Mouse (Mus musculus): Measurements from ENCODE around the gene Sema3b. TPM values are rescaled to one million over a fixed set of nuclear protein-coding genes. Genes with fewer than 3 reads are reported as not detected.

The Sema3b gene
- polyA plus RNA-seq, 1 experiment from 2014 or later: 11.0 TPM

GRCm38 (mm10) chr9:107601275-107601674 lies 7.8 kb downstream of the Sema3b start:
- Histone ChIP-seq H3K36me3 (ENCODE audit: control insufficient read depth, insufficient read depth) (no peaks in the 10 kb centered on the region), H3K27ac (ENCODE audit: low read length) (no peak overlapping the region), H3K27me3 (ENCODE audit: control insufficient read depth, insufficient read depth, low read length) (no peaks in the 10 kb centered on the region), H3K4me1 (ENCODE audit: control insufficient read depth, insufficient read depth, low read length) (peaks cover 18% of the 10 kb centered on the region), H3K9ac (ENCODE audit: low read length) (no peak overlapping the region), H3K4me2 (ENCODE audit: low read depth, low read length) (no peak overlapping the region), H3K4me3 (ENCODE audit: low read length) (no peak overlapping the region), H3K9me3 (replicated peaks; ENCODE audit: control insufficient read depth, low read length) (no peaks in the 10 kb centered on the region)
- whole genome bisulfite sequencing: 82% methylated on average over 11 of the region's 11 CpGs
- ATAC-seq (replicated peaks; ENCODE audit: extremely low read depth, insufficient read depth, low FRiP score): no peak

- Histone ChIP-seq H3K9me3 (replicated peaks; ENCODE audit: control insufficient read depth, low read length) (no peaks in the 10 kb centered on the region), H3K4me1 (ENCODE audit: control insufficient read depth, insufficient read depth, low read length) (peaks cover 16% of the 10 kb centered on the region), H3K4me3 (ENCODE audit: low read length) (no peak overlapping the region), H3K27me3 (ENCODE audit: control insufficient read depth, insufficient read depth, low read length) (no peaks in the 10 kb centered on the region), H3K9ac (ENCODE audit: low read length) (no peak overlapping the region), H3K4me2 (ENCODE audit: low read depth, low read length) (no peak overlapping the region), H3K27ac (ENCODE audit: low read length) (no peak overlapping the region), H3K36me3 (ENCODE audit: control insufficient read depth, insufficient read depth) (no peaks in the 10 kb centered on the region)
- ATAC-seq (replicated peaks; ENCODE audit: extremely low read depth, insufficient read depth, low FRiP score): no peak
- 75% methylated on average over 12 of the region's 12 CpGs for WGBS
These were observed 8.3 kb downstream of the Sema3b start for GRCm38 (mm10) chr9:107600745-107601144.

GRCm38 (mm10) chr9:107599842-107600241 lies 9.2 kb downstream of the Sema3b start:
- WGBS: 68% methylated on average over 14 of the region's 14 CpGs
- Histone ChIP-seq H3K36me3 (ENCODE audit: control insufficient read depth, insufficient read depth) (no peaks in the 10 kb centered on the region), H3K4me2 (ENCODE audit: low read depth, low read length) (no peak overlapping the region), H3K27me3 (ENCODE audit: control insufficient read depth, insufficient read depth, low read length) (no peaks in the 10 kb centered on the region), H3K4me3 (ENCODE audit: low read length) (no peak overlapping the region), H3K9me3 (replicated peaks; ENCODE audit: control insufficient read depth, low read length) (no peaks in the 10 kb centered on the region), H3K27ac (ENCODE audit: low read length) (no peak overlapping the region), H3K9ac (ENCODE audit: low read length) (no peak overlapping the region), H3K4me1 (ENCODE audit: control insufficient read depth, insufficient read depth, low read length) (peaks cover 15% of the 10 kb centered on the region)
- ATAC-seq (replicated peaks; ENCODE audit: extremely low read depth, insufficient read depth, low FRiP score): no peak

- Histone ChIP-seq H3K27me3 (ENCODE audit: control insufficient read depth, insufficient read depth, low read length) (no peaks in the 10 kb centered on the region), H3K4me2 (ENCODE audit: low read depth, low read length) (no peak overlapping the region)
These were observed 9.6 kb downstream of the Sema3b start for GRCm38 (mm10) chr9:107599433-107599832.

GRCm38 (mm10) chr9:107598385-107598784 lies 10.6 kb downstream of the Sema3b start:
- Histone ChIP-seq H3K4me3 (ENCODE audit: low read length) (no peak overlapping the region), H3K9ac (ENCODE audit: low read length) (no peak overlapping the region), H3K27me3 (ENCODE audit: control insufficient read depth, insufficient read depth, low read length) (no peaks in the 10 kb centered on the region), H3K4me1 (ENCODE audit: control insufficient read depth, insufficient read depth, low read length) (peaks cover 23% of the 10 kb centered on the region), H3K36me3 (ENCODE audit: control insufficient read depth, insufficient read depth) (peaks cover 8% of the 10 kb centered on the region), H3K27ac (ENCODE audit: low read length) (no peak overlapping the region), H3K4me2 (ENCODE audit: low read depth, low read length) (no peak overlapping the region), H3K9me3 (replicated peaks; ENCODE audit: control insufficient read depth, low read length) (no peaks in the 10 kb centered on the region)
- 75% methylated on average over 5 of the region's 5 CpGs for WGBS
- no peak for ATAC-seq (replicated peaks; ENCODE audit: extremely low read depth, insufficient read depth, low FRiP score)

More at GRCm38 (mm10) chr9:107599433-107599832, 9.6 kb downstream of the Sema3b start:
- Histone ChIP-seq H3K27ac (ENCODE audit: low read length) (no peak overlapping the region), H3K4me3 (ENCODE audit: low read length) (no peak overlapping the region), H3K9ac (ENCODE audit: low read length) (no peak overlapping the region), H3K36me3 (ENCODE audit: control insufficient read depth, insufficient read depth) (no peaks in the 10 kb centered on the region; the same call in 1 of the 2 replicates), H3K4me1 (ENCODE audit: control insufficient read depth, insufficient read depth, low read length) (peaks cover 13% of the 10 kb centered on the region), H3K9me3 (replicated peaks; ENCODE audit: control insufficient read depth, low read length) (no peaks in the 10 kb centered on the region)
- WGBS: 86% methylated on average over 9 of the region's 9 CpGs
- no peak for ATAC-seq (replicated peaks; ENCODE audit: extremely low read depth, insufficient read depth, low FRiP score)

- Histone ChIP-seq H3K4me1 (ENCODE audit: control insufficient read depth, insufficient read depth, low read length) (peaks cover 31% of the 10 kb centered on the region), H3K4me3 (ENCODE audit: low read length) (peak overlapping the region; percentile 52), H3K4me2 (ENCODE audit: low read depth, low read length) (peak overlapping the region; percentile 76), H3K9me3 (replicated peaks; ENCODE audit: control insufficient read depth, low read length) (no peaks in the 10 kb centered on the region), H3K36me3 (ENCODE audit: control insufficient read depth, insufficient read depth) (peaks cover 17% of the 10 kb centered on the region), H3K27ac (ENCODE audit: low read length) (peak overlapping the region; percentile 96), H3K9ac (ENCODE audit: low read length) (peak overlapping the region; percentile 79), H3K27me3 (ENCODE audit: control insufficient read depth, insufficient read depth, low read length) (no peaks in the 10 kb centered on the region)
- ATAC-seq (replicated peaks; ENCODE audit: extremely low read depth, insufficient read depth, low FRiP score): peak; percentile 84
- 53% methylated on average over 11 of the region's 11 CpGs for WGBS
These were observed 12.1 kb downstream of the Sema3b start for GRCm38 (mm10) chr9:107596619-107597569.

GRCm38 (mm10) chr9:107594281-107595062 lies 14.6 kb downstream of the Sema3b start:
- no peak overlapping the region for H3K4me3 ChIP-seq (ENCODE audit: low read length)
- H3K4me2 ChIP-seq (ENCODE audit: low read depth, low read length): no peak overlapping the region
- H3K4me1 ChIP-seq (ENCODE audit: control insufficient read depth, insufficient read depth, low read length): peaks cover 51% of the 10 kb centered on the region
- H3K9me3 ChIP-seq (replicated peaks; ENCODE audit: control insufficient read depth, low read length): no peaks in the 10 kb centered on the region
- WGBS: 78% methylated on average over 8 of the region's 8 CpGs
- no peak for ATAC-seq (replicated peaks; ENCODE audit: extremely low read depth, insufficient read depth, low FRiP score)
- H3K9ac ChIP-seq (ENCODE audit: low read length): peak overlapping the region; percentile 16; the same call in 1 of the 2 replicates
- H3K27ac ChIP-seq (ENCODE audit: low read length): peak overlapping the region; percentile 37; the same call in 1 of the 2 replicates
- H3K36me3 ChIP-seq (ENCODE audit: control insufficient read depth, insufficient read depth): peaks cover 28% of the 10 kb centered on the region
- H3K27me3 ChIP-seq (ENCODE audit: control insufficient read depth, insufficient read depth, low read length): no peaks in the 10 kb centered on the region

- H3K4me1 ChIP-seq (ENCODE audit: control insufficient read depth, insufficient read depth, low read length): peaks cover 62% of the 10 kb centered on the region
- 0 out of 2 replicates have a peak, but pooled peaks have one; percentile 24 for ATAC-seq (replicated peaks; ENCODE audit: extremely low read depth, insufficient read depth, low FRiP score)
- peak overlapping the region; percentile 87 for H3K27ac ChIP-seq (ENCODE audit: low read length)
- peak overlapping the region; percentile 9; the same call in 1 of the 2 replicates for H3K4me2 ChIP-seq (ENCODE audit: low read depth, low read length)
- H3K4me3 ChIP-seq (ENCODE audit: low read length): no peak overlapping the region
- H3K27me3 ChIP-seq (ENCODE audit: control insufficient read depth, insufficient read depth, low read length): no peaks in the 10 kb centered on the region
- peak overlapping the region; percentile 50 for H3K9ac ChIP-seq (ENCODE audit: low read length)
- H3K9me3 ChIP-seq (replicated peaks; ENCODE audit: control insufficient read depth, low read length): no peaks in the 10 kb centered on the region
- peaks cover 28% of the 10 kb centered on the region for H3K36me3 ChIP-seq (ENCODE audit: control insufficient read depth, insufficient read depth)
- 75% methylated on average over 11 of the region's 11 CpGs for WGBS
These were observed 15.7 kb downstream of the Sema3b start for GRCm38 (mm10) chr9:107593101-107593976.
